Mouse (Mus musculus) layer of hippocampus, adult 9-11 months (tissue): Measurements from ENCODE around the gene A430005L14Rik.

Experiments used
- DNase-seq: peaks from one replicate; pipeline ENCODE4 v3.0.0; 2022

The A430005L14Rik gene

GRCm38 (mm10) chr4:153974431-153975291, 17.6 kb downstream of the A430005L14Rik start, which contains the start of the genes Dffb and Cep104:
Gene Dffb (minus strand): TSS chr4:153975126.
Gene Cep104 (plus strand): TSS chr4:153975194.
- DNase-seq: peak; percentile 94

GRCm38 (mm10) chr4:153975292-153975662, 18.2 kb downstream of the A430005L14Rik start:
- DNase-seq: no peak

GRCm38 (mm10) chr4:153975768-153976167, 18.7 kb downstream of the A430005L14Rik start:
- DNase-seq: no peak

GRCm38 (mm10) chr4:153979243-153979642, 22.2 kb downstream of the A430005L14Rik start:
- no peak for DNase-seq

GRCm38 (mm10) chr4:153980470-153980869, 23.4 kb downstream of the A430005L14Rik start:
- no peak for DNase-seq

GRCm38 (mm10) chr4:153992715-153993114, 35.7 kb downstream of the A430005L14Rik start:
- no peak for DNase-seq

- no peak for DNase-seq
Observed at GRCm38 (mm10) chr4:153993505-153993904, 36.5 kb downstream of the A430005L14Rik start.

- DNase-seq: no peak
Observed at GRCm38 (mm10) chr4:154005488-154005887, 48.5 kb downstream of the A430005L14Rik start.

GRCm38 (mm10) chr4:154006264-154006663, 49.2 kb downstream of the A430005L14Rik start:
- no peak for DNase-seq

- DNase-seq: no peak
Observed at GRCm38 (mm10) chr4:154007759-154008158, 50.7 kb downstream of the A430005L14Rik start.

- no peak for DNase-seq
Observed at GRCm38 (mm10) chr4:154010907-154011645, 54.0 kb downstream of the A430005L14Rik start.
